In the genomic region with DNA sequence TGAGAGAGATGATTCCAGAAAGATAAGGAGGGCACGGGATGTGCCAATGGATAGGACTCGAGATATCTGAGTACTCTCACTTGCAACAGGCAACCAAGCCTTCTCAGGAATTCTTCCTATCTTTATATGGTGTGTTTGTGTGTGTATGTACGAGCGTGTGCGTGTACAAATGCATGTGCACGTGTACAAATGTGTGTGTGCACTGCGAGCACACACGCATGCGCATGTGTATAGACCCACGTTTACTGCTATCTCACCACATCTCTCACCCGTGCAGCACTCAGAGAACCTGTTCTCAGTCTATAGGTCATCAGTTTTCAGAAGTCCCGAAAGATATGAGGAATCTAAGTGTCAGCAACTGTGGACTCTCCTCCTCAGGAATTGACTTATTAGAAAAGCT, we compare ENCODE assay signal across 8 mouse cellular contexts. TPM values are rescaled to one million over a fixed set of nuclear protein-coding genes. Genes with fewer than 3 reads are reported as not detected.
DNase-seq lines count a peak whose midpoint lies in the region; ATAC-seq and TF ChIP-seq lines count a peak whose summit lies in the region.

No protein-coding gene starts in this region.

- peaks cover 21% of the 10 kb centered on the region for H3K4me1 ChIP-seq in spleen, adult 2 months (ENCODE audit: control insufficient read depth, insufficient read depth, insufficient read length)
- H3K4me1 ChIP-seq in forebrain, embryonic 11.5 days (replicated peaks; ENCODE audit: control insufficient read depth, insufficient read depth, low read length), result peaks cover 13% of the 10 kb centered on the region
- peaks cover 10% of the 10 kb centered on the region for H3K4me1 ChIP-seq in stomach, postnatal 0 days (replicated peaks; ENCODE audit: control insufficient read depth, insufficient read depth)

- TF ChIP-seq POLR2A in spleen, adult 2 months (IDR thresholded peaks at IDR 0.05; ENCODE audit: low read depth, low read length), result no peak

- 0 out of 2 replicates have a peak, but pooled peaks cover 3% of the 10 kb centered on the region for H3K27me3 ChIP-seq in spleen, adult 2 months (ENCODE audit: control insufficient read depth, insufficient read depth, low read length)
- peaks cover 22% of the 10 kb centered on the region for H3K27me3 ChIP-seq in forebrain, embryonic 11.5 days (ENCODE audit: control insufficient read depth, insufficient read depth, low read length)
- no peaks in the 10 kb centered on the region for H3K27me3 ChIP-seq in stomach, postnatal 0 days (ENCODE audit: control insufficient read depth, insufficient read depth, low read length)

- H3K9ac ChIP-seq in forebrain, embryonic 11.5 days (ENCODE audit: low read length), result no peak overlapping the region; the same call in 1 of the 2 replicates
- H3K9ac ChIP-seq in stomach, postnatal 0 days (ENCODE audit: low read length), result no peak overlapping the region

- H3K4me3 ChIP-seq in spleen, adult 2 months (ENCODE audit: extremely low read depth, insufficient read depth, insufficient read length), result no peak overlapping the region
- H3K4me3 ChIP-seq in forebrain, embryonic 11.5 days (ENCODE audit: low read depth, low read length), result no peak overlapping the region
- 0 out of 2 replicates have a peak overlapping the region, but pooled peaks have one; percentile 32 for H3K4me3 ChIP-seq in stomach, postnatal 0 days (ENCODE audit: low read depth, low read length)

- H3K4me2 ChIP-seq in forebrain, embryonic 11.5 days (ENCODE audit: low read depth, low read length, severe bottlenecking), result peak overlapping the region; percentile 49; the same call in 1 of the 2 replicates
- peak overlapping the region; percentile 43 for H3K4me2 ChIP-seq in stomach, postnatal 0 days (replicated peaks; ENCODE audit: low read depth)

- no peaks in the 10 kb centered on the region for H3K9me3 ChIP-seq in forebrain, embryonic 11.5 days (ENCODE audit: control insufficient read depth, low read length)
- no peaks in the 10 kb centered on the region for H3K9me3 ChIP-seq in stomach, postnatal 0 days (ENCODE audit: control insufficient read depth, low read length)

- no peak for DNase-seq in spleen, adult 2 months (ENCODE audit: low read depth in 1 of 2, low spot score in 2 of 2)
- DNase-seq in spleen, postnatal 14 days (ENCODE audit: low spot score in 2 of 2), result no peak
- DNase-seq in forebrain, embryonic 11.5 days (ENCODE audit: low spot score), result no peak
- DNase-seq in liver, result peak; percentile 34
- DNase-seq in stomach, postnatal 0 days (ENCODE audit: low spot score), result no peak
- DNase-seq in right cerebral cortex, adult 2 months (ENCODE audit: low spot score in 2 of 2), result no peak
- no peak for DNase-seq in adrenal gland, postnatal 4 days (ENCODE audit: low spot score in 2 of 2)
- DNase-seq in adrenal gland, postnatal 36 days, result no peak

- no peak for TF ChIP-seq EP300 in stomach, postnatal 0 days (optimal IDR thresholded peaks at IDR 0.05)

- WGBS in spleen, adult 2 months, result 68% methylated on average over 12 of the region's 12 CpGs
- 86% methylated on average over 12 of the region's 12 CpGs for WGBS in forebrain, embryonic 11.5 days
- 76% methylated on average over 12 of the region's 12 CpGs for WGBS in stomach, postnatal 0 days

- no peak for TF ChIP-seq CTCF in spleen, adult 2 months (IDR thresholded peaks at IDR 0.05; ENCODE audit: extremely low read depth, insufficient read depth, insufficient read length, insufficient replicate concordance)
- no peak for TF ChIP-seq CTCF in stomach, postnatal 0 days (IDR thresholded peaks at IDR 0.05; ENCODE audit: low read depth)

- H3K36me3 ChIP-seq in spleen, adult 2 months (ENCODE audit: control insufficient read depth, insufficient read depth, low read length), result no peaks in the 10 kb centered on the region
- no peaks in the 10 kb centered on the region for H3K36me3 ChIP-seq in forebrain, embryonic 11.5 days (ENCODE audit: control insufficient read depth, insufficient read depth, low read length)
- no peaks in the 10 kb centered on the region for H3K36me3 ChIP-seq in stomach, postnatal 0 days (ENCODE audit: control insufficient read depth, insufficient read depth, low read length)

- peak overlapping the region; percentile 6; the same call in 1 of the 2 replicates for H3K27ac ChIP-seq in spleen, adult 2 months (ENCODE audit: insufficient read depth, low read length)
- H3K27ac ChIP-seq in forebrain, embryonic 11.5 days (ENCODE audit: low read depth, low read length), result no peak overlapping the region; the same call in 1 of the 2 replicates
- peak overlapping the region; percentile 37; the same call in 1 of the 2 replicates for H3K27ac ChIP-seq in stomach, postnatal 0 days (replicated peaks)

- no peak for ATAC-seq in forebrain, embryonic 11.5 days (replicated peaks; ENCODE audit: low FRiP score)
- no peak for ATAC-seq in stomach, postnatal 0 days (ENCODE audit: low FRiP score, low TSS enrichment)

RNA-seq across cellular contexts. Expression of a gene that starts 3.6 kb away (rescaled TPM):
- 0.33 and 0.45 TPM in 2 replicates for polyA plus RNA-seq in spleen, adult 2 months (2012; rRNA removed)
- polyA plus RNA-seq in forebrain, embryonic 11.5 days (2014; fragmentation: Nextera tagmentation; extraction: Ambion mirVana), result 1.2 and 2.2 TPM in 2 replicates
- 3.7 and 5.3 TPM in 2 replicates for polyA plus RNA-seq in stomach, postnatal 0 days (2015; fragmentation: Nextera tagmentation; extraction: Ambion mirVana)
- 10 to 100 TPM; 13.8 to 16.3 TPM for total RNA-seq in adrenal gland, postnatal 4 days (2021)
- 10 to 100 TPM; 17.9 to 26.0 TPM for total RNA-seq in adrenal gland, postnatal 36 days (2021)

RNA-seq across cellular contexts. Expression of a gene that starts 44.3 kb away (rescaled TPM):
- 0.02 and 0.04 TPM in 2 replicates for polyA plus RNA-seq in spleen, adult 2 months (2012; rRNA removed)
- polyA plus RNA-seq in forebrain, embryonic 11.5 days (2014; fragmentation: Nextera tagmentation; extraction: Ambion mirVana), result not detected in 2 replicates
- polyA plus RNA-seq in stomach, postnatal 0 days (2015; fragmentation: Nextera tagmentation; extraction: Ambion mirVana), result 0.11 and 0.27 TPM in 2 replicates
- total RNA-seq in adrenal gland, postnatal 4 days (2021), result under 1 TPM; 0.20 to 0.59 TPM
- total RNA-seq in adrenal gland, postnatal 36 days (2021), result under 1 TPM; 0.10 to 0.30 TPM
